Mouse (Mus musculus) thymus, adult 2 months (tissue): ENCODE data around the gene Lrtm1.

ENCODE experiments used
- CTCF ChIP-seq: fragments of 200-500 bp; IDR thresholded peaks from 2 replicates; pipeline ENCODE4 v1.5.1; 2012; ENCODE audit warnings: mild to moderate bottlenecking, control low read depth, low read length, moderate library complexity, borderline replicate concordance; ENCODE audit not compliant: control insufficient read depth, poor library complexity, insufficient read depth; ENCODE audit errors: extremely low read depth
- POLR2A ChIP-seq: fragments of 200-500 bp; IDR thresholded peaks from 2 replicates; pipeline ENCODE4 v1.6.1; 2012; ENCODE audit warnings: mild to moderate bottlenecking, low read length, control low read depth, moderate library complexity; ENCODE audit not compliant: control insufficient read depth, poor library complexity, insufficient read depth; ENCODE audit errors: extremely low read depth

DNA sequence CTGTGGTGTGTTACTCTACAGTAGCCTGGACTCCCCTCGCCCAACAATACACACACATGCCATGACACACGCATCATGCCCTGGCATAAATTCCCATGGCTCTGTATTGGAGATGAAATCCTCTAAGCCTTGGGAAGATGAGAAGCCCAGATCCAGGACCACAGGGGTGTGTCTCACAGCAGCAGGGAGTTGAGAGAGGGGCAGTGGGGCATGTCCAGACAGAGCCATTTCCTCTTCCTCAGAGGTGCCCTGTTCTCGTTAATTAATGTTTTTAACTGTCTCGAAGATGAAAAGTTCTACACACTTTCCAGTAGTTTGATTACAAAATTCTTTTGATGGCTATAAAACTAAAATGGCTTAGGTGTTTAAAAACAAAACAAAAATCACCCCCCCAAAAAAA lies 62.2 kb downstream of the Lrtm1 start:
- TF ChIP-seq POLR2A: no peak
- TF ChIP-seq CTCF: no peak
